Mouse (Mus musculus) intestine, embryonic 15.5 days (tissue): ENCODE results near the gene Gm10490. TPM values are rescaled to one million over a fixed set of nuclear protein-coding genes. Genes with fewer than 3 reads are reported as not detected.
A peak's percentile ranks its signal among the peaks of the same experiment; 100 is the strongest.
"Not testable (repeated sequence)": the region's sequence is repeated elsewhere in the genome, so short reads cannot be mapped to it uniquely, and the experiment has no call there.

ENCODE experiments used
- ATAC-seq: fragments of 200-750 bp; cut with Nextera tagmentation; 2 replicates; pipeline ENCODE4 v1.8.0; 2017; ENCODE audit warnings: moderate TSS enrichment, moderate library complexity
- H3K27ac ChIP-seq: fragments of 300-500 bp; sonication (generic); 2 replicates; pipeline ENCODE4 v1.5.1; 2015; ENCODE audit warnings: mild to moderate bottlenecking, inconsistent platforms
- H3K27me3 ChIP-seq: fragments of 300-500 bp; sonication (generic); replicated peaks from 2 replicates; pipeline ENCODE4 v1.6.1; 2015; ENCODE audit warnings: inconsistent platforms
- H3K36me3 ChIP-seq: fragments of 300-500 bp; sonication (generic); 2 replicates; pipeline ENCODE4 v1.6.1; 2015; ENCODE audit warnings: inconsistent platforms
- H3K4me1 ChIP-seq: fragments of 300-500 bp; sonication (generic); replicated peaks from 2 replicates; pipeline ENCODE4 v1.6.1; 2015; ENCODE audit warnings: inconsistent platforms
- H3K4me2 ChIP-seq: fragments of 300-500 bp; sonication (generic); replicated peaks from 2 replicates; pipeline ENCODE4 v1.6.1; 2015; ENCODE audit warnings: mild to moderate bottlenecking, inconsistent platforms
- H3K4me3 ChIP-seq: fragments of 300-500 bp; sonication (generic); replicated peaks from 2 replicates; pipeline ENCODE4 v1.5.1; 2015; ENCODE audit warnings: inconsistent platforms
- H3K9ac ChIP-seq: fragments of 300-500 bp; sonication (generic); 2 replicates; pipeline ENCODE4 v1.6.1; 2015; ENCODE audit warnings: inconsistent platforms
- H3K9me3 ChIP-seq: fragments of 300-500 bp; sonication (generic); 2 replicates; pipeline ENCODE4 v1.6.1; 2016; ENCODE audit warnings: inconsistent platforms
- WGBS: fragments of 180-500 bp; shearing (Covaris S2); methylation state at CpG from one replicate; pipeline ENCODE4 v1.1.7; 2015; 5-methylcytosine and 5-hydroxymethylcytosine counted together
- polyA plus RNA-seq: library from polyadenylated mRNA; unstranded; fragments of >200 nt; fragmentation: Nextera tagmentation; extraction: Ambion mirVana; gene quantifications from 2 replicates; pipeline ENCODE4 v1.2.1, GENCODE M21; 2015

Gene Gm10490
- polyA plus RNA-seq, 1 experiment from 2014 or later, result not detected

- Histone ChIP-seq H3K36me3 (no peaks in the 10 kb centered on the region), H3K4me1 (no peaks in the 10 kb centered on the region), H3K27me3 (no peaks in the 10 kb centered on the region), H3K27ac (0 out of 2 replicates have a peak overlapping the region, but pooled peaks have one; percentile 69), H3K9ac (peak overlapping the region; percentile 37; the same call in 1 of the 2 replicates), H3K4me3 (peak overlapping the region; percentile 57), H3K4me2 (peak overlapping the region; percentile 53), H3K9me3 (no peaks in the 10 kb centered on the region)
- no peak for ATAC-seq
- 29% methylated on average over 13 of the region's 13 CpGs for WGBS
Measured at GRCm38 (mm10) chrX:7898211-7898610, 11.1 kb upstream of the Gm10490 start.

GRCm38 (mm10) chrX:7898880-7899874 lies 10.2 kb upstream of the Gm10490 start, which contains the start of the genes Pqbp1 and Timm17b:
Pqbp1 (minus strand) TSS chrX:7899269.
Timm17b (plus strand) TSS chrX:7899357.
- Histone ChIP-seq H3K27me3 (no peaks in the 10 kb centered on the region), H3K36me3 (no peaks in the 10 kb centered on the region), H3K9ac (peak within 1 kb of the TSS; percentile 56), H3K4me3 (peak within 1 kb of the TSS; percentile 57), H3K4me2 (peak within 1 kb of the TSS; percentile 53), H3K9me3 (no peaks in the 10 kb centered on the region), H3K4me1 (no peaks in the 10 kb centered on the region), H3K27ac (peak within 1 kb of the TSS; percentile 69; the same call in 1 of the 2 replicates)
- ATAC-seq, result peak; percentile 100
- 15% methylated on average over 62 of the region's 62 CpGs for WGBS

GRCm38 (mm10) chrX:7904441-7904840 lies 4.9 kb upstream of the Gm10490 start:
- 89% methylated on average over 5 of the region's 5 CpGs for WGBS
- H3K9me3 ChIP-seq, result no peaks in the 10 kb centered on the region
- no peak for ATAC-seq

GRCm38 (mm10) chrX:7907735-7908134 lies 1.6 kb upstream of the Gm10490 start, which contains the start of gene Gm10491:
Gm10491 (minus strand) TSS chrX:7907835.
- no peaks in the 10 kb centered on the region for H3K9me3 ChIP-seq
- no peak within 1 kb of the TSS for H3K9ac ChIP-seq
- H3K36me3 ChIP-seq, result no peaks in the 10 kb centered on the region
- H3K4me1 ChIP-seq, result no peaks in the 10 kb centered on the region
- no peak within 1 kb of the TSS for H3K4me2 ChIP-seq
- 83% methylated on average over 5 of the region's 5 CpGs for WGBS
- no peak within 1 kb of the TSS for H3K27ac ChIP-seq
- ATAC-seq, result no peak
- H3K4me3 ChIP-seq, result no peak within 1 kb of the TSS
- H3K27me3 ChIP-seq, result no peaks in the 10 kb centered on the region

More at GRCm38 (mm10) chrX:7904441-7904840, 4.9 kb upstream of the Gm10490 start:
- Histone ChIP-seq H3K4me2 (no peak overlapping the region), H3K36me3 (no peaks in the 10 kb centered on the region), H3K27ac (no peak overlapping the region), H3K27me3 (no peaks in the 10 kb centered on the region), H3K4me1 (no peaks in the 10 kb centered on the region), H3K9ac (no peak overlapping the region), H3K4me3 (no peak overlapping the region)

GRCm38 (mm10) chrX:7910473-7910872 lies 1.1 kb downstream of the Gm10490 start:
- Histone ChIP-seq H3K4me1 (no peaks in the 10 kb centered on the region), H3K27ac (no peak overlapping the region), H3K4me2 (no peak overlapping the region), H3K9ac (no peak overlapping the region), H3K9me3 (no peaks in the 10 kb centered on the region), H3K4me3 (no peak overlapping the region), H3K27me3 (no peaks in the 10 kb centered on the region), H3K36me3 (no peaks in the 10 kb centered on the region)
- 69% methylated on average over 6 of the region's 6 CpGs for WGBS
- no peak for ATAC-seq

- 19% methylated on average over 3 of the region's 3 CpGs for WGBS
- not testable (repeated sequence) for H3K4me3 ChIP-seq, H3K36me3 ChIP-seq, H3K27me3 ChIP-seq, H3K9me3 ChIP-seq, ATAC-seq, H3K4me1 ChIP-seq, H3K9ac ChIP-seq, H3K27ac ChIP-seq, H3K4me2 ChIP-seq
Measured at GRCm38 (mm10) chrX:7915669-7916068, 6.3 kb downstream of the Gm10490 start.

- H3K27me3 ChIP-seq, result peaks cover 24% of the 10 kb centered on the region
- not testable (repeated sequence) for H3K4me3 ChIP-seq, ATAC-seq, H3K9ac ChIP-seq, H3K4me2 ChIP-seq, H3K4me1 ChIP-seq, H3K9me3 ChIP-seq, H3K36me3 ChIP-seq, H3K27ac ChIP-seq
- 70% methylated on average over 6 of the region's 6 CpGs for WGBS
Measured at GRCm38 (mm10) chrX:7917960-7918359, 8.6 kb downstream of the Gm10490 start.

- H3K9ac ChIP-seq, result no peak within 1 kb of the TSS
- no peak within 1 kb of the TSS; the same call in 1 of the 2 replicates for H3K4me3 ChIP-seq
- no peaks in the 10 kb centered on the region for H3K36me3 ChIP-seq
- H3K27ac ChIP-seq, result no peak within 1 kb of the TSS
- ATAC-seq, result peak; percentile 53
- peaks cover 34% of the 10 kb centered on the region for H3K27me3 ChIP-seq
- no peaks in the 10 kb centered on the region for H3K9me3 ChIP-seq
- H3K4me2 ChIP-seq, result peak within 1 kb of the TSS; percentile 37
- peaks cover 7% of the 10 kb centered on the region; the same call in 1 of the 2 replicates for H3K4me1 ChIP-seq
- WGBS, result 21% methylated on average over 37 of the region's 40 CpGs
Measured at GRCm38 (mm10) chrX:7919601-7920383, 10.4 kb downstream of the Gm10490 start, which contains the start of gene Pcsk1n. Pcsk1n (plus strand) TSS chrX:7919822.

GRCm38 (mm10) chrX:7922032-7922431 lies 12.7 kb downstream of the Gm10490 start:
- Histone ChIP-seq H3K27me3 (peaks cover 36% of the 10 kb centered on the region), H3K4me2 (peak overlapping the region; percentile 52), H3K36me3 (no peaks in the 10 kb centered on the region), H3K4me1 (peaks cover 7% of the 10 kb centered on the region; the same call in 1 of the 2 replicates), H3K9ac (no peak overlapping the region), H3K9me3 (no peaks in the 10 kb centered on the region), H3K27ac (no peak overlapping the region), H3K4me3 (peak overlapping the region; percentile 23)
- 21% methylated on average over 31 of the region's 48 CpGs for WGBS
- ATAC-seq, result peak; percentile 47

- Histone ChIP-seq H3K27me3 (peaks cover 30% of the 10 kb centered on the region), H3K4me3 (no peak overlapping the region), H3K36me3 (no peaks in the 10 kb centered on the region), H3K4me2 (no peak overlapping the region), H3K4me1 (peaks cover 7% of the 10 kb centered on the region; the same call in 1 of the 2 replicates), H3K9ac (no peak overlapping the region), H3K27ac (no peak overlapping the region), H3K9me3 (no peaks in the 10 kb centered on the region)
- no peak for ATAC-seq
- WGBS, result 72% methylated on average over 6 of the region's 6 CpGs
Measured at GRCm38 (mm10) chrX:7926266-7926665, 16.9 kb downstream of the Gm10490 start.

GRCm38 (mm10) chrX:7927116-7927515 lies 17.8 kb downstream of the Gm10490 start:
- WGBS, result 26% methylated on average over 10 of the region's 10 CpGs
- no peak for ATAC-seq
- Histone ChIP-seq H3K27me3 (peaks cover 22% of the 10 kb centered on the region), H3K9me3 (no peaks in the 10 kb centered on the region), H3K4me1 (0 out of 2 replicates have a peak, but pooled peaks cover 3% of the 10 kb centered on the region), H3K36me3 (no peaks in the 10 kb centered on the region), H3K9ac (no peak overlapping the region), H3K4me3 (no peak overlapping the region), H3K4me2 (no peak overlapping the region), H3K27ac (no peak overlapping the region)
